Mouse (Mus musculus): ENCODE data around the gene Tssc4.

Tssc4 gene

DNA sequence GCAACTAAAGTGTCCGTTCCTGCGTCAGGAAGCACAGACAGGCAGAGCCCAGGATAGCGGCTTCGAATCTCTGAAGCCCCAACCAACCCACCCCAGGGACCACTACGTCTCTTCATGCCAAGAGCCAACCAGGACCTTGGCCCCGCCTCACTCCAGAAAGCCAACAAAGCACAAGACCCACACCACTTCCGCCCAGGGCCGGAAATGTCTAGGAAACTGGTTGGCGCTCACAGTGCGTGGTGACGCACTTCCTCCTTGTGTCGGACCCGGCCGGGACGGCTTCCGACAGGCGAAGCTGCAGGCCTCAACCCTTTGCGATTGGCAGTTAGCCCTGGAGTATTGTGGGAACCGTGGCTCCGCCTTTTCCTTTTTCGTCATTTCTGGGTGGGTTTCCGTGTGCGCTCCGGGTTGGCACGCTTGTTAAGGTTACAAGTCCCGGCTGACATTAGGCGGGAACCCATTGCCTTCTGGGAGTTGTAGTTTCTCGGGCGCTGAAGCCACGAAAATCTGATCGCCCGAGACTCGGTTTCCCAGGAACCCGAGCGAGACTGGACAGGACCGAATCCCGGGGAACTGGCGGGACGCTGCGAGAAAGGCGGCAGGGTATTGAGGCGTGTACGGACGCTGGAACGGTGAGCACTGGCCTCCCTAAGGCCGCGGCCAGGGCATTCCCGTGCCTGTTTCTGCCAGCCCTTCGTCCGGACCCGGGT is at the start of gene Tssc4:
Tssc4 (plus strand) TSS at position 368 of the 710 bp plus-strand sequence.
- WGBS = under 1% methylated on average over 51 of the region's 51 CpGs

DNA sequence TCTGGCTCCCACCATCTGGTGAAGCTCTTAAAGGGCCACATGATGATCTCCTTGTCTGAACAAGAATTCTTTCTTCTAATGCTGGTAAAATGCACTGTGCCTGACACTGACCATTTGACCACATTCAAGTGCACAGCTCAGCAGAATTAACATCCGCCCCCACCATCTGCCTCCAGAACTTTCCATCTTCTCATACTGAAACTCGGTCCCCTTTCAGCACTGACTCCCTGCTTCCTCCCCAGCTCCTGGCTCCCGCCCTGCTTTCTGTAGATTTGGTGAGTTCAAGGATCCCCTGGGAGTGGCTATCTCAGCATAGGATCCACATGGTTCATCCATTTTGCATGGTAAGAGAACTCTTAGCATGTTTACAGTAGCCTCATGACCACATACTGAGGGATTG is 48.3 kb upstream of the Tssc4 start:
- 79% methylated on average over 3 of the region's 3 CpGs for WGBS

DNA sequence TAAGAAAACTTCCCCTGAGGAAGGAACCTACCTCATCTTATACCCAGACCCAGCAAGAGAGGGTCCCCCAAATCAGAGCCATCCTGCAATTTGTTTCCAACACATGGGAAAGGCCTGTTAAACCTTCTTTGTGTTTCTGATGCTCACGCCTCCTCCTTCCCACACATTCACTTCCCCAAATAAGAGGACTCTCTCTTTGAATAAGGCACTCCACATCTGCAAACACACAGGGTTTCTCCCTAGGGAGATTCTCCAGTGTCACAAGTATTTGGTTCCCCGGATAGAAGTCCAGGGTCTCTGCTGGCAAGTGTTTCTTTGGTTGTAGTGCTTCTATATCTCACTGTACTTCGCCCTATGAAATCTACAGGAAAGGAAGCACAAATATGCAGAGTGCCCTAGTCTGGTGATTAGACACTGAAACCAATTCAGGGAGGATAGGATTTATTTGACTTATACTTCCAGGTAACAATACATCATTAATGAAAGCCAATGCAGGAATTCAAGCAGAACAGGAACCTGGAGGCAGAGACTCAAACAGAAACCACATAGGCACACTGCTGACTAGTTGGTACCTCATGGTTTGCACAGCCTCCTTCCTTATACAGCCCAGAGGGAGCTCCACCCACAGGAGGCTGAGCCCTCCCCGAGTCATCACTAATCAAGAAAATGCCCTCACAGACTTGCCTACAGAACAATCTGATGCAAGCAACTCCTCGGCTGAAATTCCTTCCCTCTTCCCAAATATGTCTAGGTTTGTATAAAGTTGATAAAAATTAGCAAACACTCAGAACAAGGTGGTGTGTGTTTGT is 47.5 kb upstream of the Tssc4 start:
- WGBS = 70% methylated on average over 5 of the region's 5 CpGs

DNA sequence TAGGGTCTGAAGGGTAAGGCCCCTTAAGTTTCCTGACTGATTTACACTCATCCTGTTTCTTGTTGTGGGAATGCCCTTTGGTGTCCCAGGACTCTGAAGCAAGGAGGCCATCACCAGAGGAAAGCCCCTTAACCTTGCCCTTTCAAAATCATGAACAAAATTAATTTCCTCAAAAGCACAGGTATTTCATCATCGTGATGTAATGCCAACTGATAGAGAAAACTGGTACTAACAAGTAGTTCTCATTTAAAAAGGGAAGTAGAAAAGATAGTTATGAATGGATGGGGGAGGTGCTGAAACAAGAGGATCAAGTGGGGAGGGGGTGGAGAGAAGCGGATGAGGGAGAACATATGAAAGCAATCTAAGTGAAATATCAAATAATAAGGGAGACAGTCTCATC is 45.5 kb upstream of the Tssc4 start:
- WGBS = 95% methylated on average over 2 of the region's 2 CpGs

DNA sequence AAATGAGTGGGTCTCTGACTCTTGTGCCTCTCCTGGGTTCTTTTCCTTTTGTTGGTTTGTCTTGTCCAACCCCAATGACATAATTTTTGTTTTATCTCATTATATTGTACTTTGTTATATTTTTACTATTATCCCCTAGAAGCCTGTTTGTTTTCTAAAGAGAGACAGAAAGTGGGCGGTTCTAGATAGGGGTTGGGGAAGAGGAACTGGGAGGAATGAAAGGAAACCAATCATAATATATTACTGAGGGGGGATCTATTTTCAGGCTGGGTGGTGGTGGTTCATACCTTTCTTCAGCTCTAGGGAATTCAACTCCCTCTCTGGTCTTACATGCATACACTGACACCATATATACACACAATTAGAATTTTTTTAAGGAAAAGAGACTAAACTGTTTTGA is 44.8 kb upstream of the Tssc4 start:
- 97% methylated on average over 1 of the region's 1 CpGs for WGBS

DNA sequence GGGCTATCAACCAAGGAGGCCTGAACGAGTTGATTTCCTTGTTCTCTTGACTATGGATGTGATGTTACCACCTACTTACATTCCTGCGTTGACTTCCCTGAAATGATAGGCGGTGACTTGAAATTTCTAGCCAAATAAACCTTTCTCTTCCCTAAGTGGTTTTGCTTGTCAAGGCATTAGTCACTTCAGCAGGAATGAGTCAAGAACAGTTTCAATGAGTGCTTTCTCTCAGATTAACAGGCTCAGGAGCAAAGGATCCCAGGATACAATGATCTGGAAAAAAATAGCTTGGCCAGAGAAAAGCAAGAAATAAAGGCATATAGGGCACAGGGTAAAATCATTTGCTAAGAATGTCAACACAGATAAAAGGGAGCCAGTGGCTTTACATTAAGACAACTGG is 43.6 kb upstream of the Tssc4 start:
- 80% methylated on average over 3 of the region's 3 CpGs for WGBS

DNA sequence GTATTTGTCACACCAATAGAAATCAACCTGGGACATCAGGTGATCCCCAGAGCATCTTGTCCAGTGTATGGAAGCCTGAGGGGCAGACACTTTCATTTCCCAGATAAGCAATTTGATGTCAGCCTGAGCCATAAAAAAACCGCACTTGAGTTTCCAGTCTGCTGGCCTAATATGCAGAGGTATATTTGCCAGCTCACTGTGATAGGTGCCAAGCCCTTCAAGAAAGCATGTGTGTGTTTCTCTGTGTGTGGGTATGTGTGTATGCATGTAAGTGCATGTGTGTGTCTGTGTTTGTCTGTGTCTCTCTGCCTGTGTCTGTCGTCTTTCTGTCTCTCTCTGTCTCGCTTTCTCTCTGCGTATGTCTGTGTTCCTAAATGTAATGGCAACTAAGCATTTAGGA is 41.9 kb upstream of the Tssc4 start:
- 92% methylated on average over 4 of the region's 4 CpGs for WGBS

DNA sequence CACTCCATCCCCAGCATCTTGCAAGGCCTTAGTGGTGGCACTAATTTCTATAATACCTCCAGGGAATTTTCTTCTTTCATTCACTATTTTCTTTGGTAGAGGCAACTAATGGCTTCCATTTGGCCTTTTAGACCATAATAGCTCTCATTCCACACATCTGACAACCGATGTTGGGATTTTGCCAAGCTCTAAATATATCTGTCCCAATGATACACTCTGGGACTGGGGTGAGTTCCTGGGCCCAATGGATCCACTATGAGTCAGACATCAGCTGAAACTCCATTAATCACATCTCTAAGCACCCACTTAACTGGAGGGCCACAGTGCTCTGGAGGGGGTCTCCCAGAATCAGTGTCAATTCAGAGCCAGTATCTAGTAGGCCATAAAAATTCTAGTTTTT is 37.2 kb upstream of the Tssc4 start:
- 63% methylated on average over 1 of the region's 1 CpGs for WGBS

DNA sequence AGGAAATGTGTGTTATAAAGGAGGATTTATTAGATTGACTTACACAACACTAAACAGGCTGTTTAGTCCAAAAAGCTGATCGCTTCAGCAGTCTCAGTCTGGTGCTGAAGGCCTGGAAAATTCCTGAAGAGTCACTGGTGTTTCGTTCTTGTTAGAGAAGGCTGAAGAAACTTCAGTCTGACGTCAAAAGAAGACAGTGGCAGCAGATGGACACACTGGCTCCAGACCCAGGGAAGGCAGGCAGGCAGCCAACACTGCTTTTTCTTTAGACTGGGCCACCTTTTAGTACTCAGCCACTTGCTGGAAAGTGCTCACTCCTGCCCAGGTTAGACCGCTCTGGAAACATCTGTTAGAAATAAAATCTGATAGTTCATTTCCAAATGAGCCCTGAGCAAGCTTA is 35.5 kb upstream of the Tssc4 start:
- 64% methylated on average over 4 of the region's 4 CpGs for WGBS

DNA sequence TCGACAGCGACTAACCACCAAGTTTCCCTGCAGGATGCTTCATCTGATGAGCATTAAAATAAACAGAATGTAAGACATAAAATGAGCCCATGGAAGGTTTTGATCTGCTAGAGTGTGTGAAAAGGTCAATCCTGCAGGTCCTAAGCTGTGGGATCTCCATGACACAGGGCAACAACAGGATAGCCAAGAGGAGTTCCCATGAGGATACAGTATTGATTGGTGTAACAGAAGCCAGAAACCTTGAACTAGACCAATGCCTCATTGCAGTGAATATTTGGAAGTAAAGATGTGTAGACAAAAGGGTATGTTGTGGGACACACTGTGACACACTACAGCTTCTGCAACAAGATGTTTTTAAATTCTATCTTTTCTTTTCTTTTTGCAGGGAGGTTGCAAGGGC is 34.9 kb upstream of the Tssc4 start:
- 83% methylated on average over 2 of the region's 2 CpGs for WGBS

DNA sequence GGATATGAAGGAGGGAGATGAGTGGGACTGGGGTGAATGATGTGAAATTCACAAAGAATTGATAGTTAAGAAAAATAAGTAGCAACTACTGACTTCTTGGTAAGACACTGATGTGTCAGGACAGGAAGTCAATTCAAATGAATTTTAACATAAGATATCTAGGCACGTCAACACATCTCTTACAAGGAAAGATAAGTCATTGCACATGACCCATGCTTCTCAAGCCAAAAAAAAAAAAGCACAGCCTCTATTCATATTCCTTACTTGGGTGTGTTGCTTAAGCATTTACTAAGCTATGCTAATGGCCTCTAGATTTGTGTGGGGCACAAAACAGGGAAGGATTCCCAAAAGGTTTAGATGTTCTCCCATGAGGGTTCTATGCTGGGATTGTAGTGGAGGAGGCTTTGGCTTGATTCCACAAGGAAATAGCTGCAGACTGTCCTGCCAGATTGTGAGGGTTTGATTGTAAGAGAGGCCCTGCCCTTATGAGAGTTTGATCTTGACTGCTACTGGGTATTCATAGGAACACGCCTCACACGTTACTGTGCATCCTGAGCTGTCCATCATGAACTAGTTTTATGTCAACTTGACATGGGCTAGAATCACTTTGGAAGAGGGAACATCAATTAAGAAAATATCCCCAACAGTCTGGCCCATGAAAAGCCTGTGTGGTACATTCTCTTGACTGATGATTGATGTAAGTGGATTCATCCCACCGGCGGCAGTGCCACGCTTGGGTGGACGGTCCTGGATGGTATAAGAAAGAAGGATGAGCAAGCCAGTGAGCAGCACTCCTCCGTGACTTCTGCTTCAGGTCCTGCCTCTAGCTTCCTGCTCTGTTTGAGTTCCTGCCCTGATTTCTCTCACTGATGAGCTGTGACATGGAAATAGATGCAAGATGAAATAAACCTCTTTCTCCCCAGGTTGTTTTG is 34.3 kb upstream of the Tssc4 start:
- WGBS = 92% methylated on average over 8 of the region's 8 CpGs

DNA sequence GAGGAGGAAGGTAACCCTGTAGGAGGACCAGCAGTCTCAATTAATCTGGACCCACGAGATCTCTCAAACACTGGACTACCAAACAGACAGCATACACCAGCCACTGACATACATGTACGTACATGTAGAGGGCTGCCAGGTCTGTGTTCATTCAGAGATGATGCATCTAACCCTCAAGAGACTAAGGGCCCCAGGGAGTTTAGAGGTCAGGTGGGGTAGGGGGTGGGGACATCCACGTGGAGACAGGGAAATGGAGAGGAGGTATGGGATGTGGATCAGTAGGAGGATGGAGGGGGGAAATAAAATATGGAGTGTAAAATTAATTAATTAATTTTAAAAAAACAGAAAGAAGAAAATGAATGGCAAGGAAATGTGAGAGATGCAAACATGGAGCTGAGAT is 32.3 kb upstream of the Tssc4 start:
- WGBS = 96% methylated on average over 3 of the region's 3 CpGs

DNA sequence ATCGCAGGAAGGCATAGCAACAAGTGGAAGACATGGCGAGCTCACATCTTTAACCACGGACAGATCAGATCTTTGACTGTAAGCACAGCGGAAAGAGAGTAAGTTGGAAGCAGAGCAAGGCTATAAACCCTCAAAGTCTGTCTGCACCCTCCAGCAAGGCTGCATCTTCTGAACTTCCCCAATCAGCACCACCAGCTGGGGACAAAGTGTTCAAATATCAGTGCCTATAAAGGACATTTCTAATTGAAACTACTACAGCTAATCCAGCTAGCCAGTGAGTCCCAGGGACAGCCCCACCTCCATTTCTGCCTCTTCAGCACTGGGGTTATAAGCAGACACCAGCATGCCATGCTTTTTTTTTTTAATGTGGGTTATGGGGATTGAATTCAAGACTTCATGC is 31.7 kb upstream of the Tssc4 start:
- WGBS = 93% methylated on average over 4 of the region's 4 CpGs

DNA sequence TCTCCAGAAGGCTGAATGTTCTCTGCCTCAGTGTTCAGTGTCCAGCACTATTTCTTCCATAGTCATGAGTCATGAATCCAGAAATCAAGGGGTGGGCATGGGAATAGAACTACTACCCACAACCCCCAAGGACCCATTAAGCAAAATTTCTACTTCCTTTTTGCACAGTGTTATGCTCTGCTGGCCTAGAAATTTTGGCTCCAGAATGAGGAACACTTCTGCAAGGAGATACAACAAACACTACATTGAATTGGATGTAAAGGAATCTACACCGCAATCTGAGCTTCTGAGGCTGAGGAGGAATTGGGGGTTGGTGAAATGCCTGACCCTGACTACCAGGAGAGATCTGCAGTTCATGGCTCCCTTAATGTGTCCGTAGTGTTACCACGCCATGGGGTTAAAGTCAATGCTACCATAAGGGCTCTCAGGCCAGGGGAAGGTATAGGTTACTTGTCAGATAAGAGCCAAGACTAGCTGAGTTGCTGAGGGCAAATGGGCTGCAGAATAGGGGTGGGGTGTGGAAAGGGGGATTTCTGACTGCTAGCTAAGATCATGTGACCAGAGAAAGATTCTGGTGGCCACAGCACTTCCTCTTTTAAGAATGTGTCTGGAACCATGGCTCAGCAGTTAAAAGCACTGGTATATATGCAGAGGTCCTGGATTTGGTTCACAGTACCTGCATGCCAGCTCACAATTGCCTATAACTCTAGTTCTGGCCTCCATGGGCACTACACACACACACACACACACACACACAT is 30.7 kb upstream of the Tssc4 start:
- WGBS = 90% methylated on average over 3 of the region's 3 CpGs

DNA sequence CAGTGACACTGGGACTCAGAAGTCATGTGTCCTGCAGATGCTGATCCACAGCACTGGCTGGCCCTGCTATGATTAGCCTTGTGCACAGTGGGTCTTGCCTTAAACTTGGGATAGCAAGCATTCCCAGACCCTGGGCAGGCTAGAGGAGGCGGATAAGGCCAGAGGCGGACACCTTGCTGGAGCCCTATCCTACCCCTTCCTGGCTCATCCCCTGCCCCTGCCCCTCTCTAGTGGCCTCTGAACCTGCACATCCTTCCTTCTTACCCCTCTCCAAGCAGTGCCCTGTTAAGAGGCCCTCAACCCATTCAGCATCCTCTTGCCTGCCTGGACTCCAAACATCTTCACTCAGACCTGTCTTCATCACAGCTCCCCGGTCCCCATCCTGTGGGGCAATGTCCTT is 28.5 kb upstream of the Tssc4 start:
- WGBS = 96% methylated on average over 3 of the region's 3 CpGs

DNA sequence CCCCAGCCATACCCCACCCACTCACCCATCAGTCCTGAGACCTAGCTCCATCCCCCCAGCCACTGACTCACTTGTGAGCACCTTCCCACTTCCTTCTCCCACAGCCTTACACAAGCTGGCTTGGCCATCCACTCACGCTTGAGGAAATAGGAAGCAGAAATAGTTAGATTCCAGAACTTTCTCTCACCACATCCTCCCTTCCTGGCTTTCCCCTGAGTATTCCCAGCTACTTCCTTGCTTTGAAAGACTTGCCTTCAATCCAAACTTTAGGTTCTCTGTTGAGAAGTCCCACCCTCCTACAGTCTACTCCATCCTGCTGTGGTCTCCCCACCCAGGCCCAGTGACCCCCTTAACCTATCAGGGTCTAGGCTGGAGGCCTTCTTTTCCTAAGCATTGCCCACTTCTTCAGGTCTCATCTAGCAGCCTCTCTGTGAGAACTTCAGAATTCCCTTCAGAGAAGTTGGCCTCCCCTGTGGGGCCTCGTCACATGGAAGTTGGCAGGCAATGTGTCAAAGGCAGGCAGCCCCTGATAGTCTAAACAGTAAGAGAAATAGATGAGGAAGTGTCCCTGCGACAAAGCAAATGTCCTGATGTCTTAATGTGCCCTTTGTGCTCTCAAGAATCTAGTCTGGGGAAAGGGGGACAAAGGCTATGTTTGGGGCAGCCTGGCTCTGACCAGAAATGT is 27.8 kb upstream of the Tssc4 start:
- 69% methylated on average over 3 of the region's 3 CpGs for WGBS

DNA sequence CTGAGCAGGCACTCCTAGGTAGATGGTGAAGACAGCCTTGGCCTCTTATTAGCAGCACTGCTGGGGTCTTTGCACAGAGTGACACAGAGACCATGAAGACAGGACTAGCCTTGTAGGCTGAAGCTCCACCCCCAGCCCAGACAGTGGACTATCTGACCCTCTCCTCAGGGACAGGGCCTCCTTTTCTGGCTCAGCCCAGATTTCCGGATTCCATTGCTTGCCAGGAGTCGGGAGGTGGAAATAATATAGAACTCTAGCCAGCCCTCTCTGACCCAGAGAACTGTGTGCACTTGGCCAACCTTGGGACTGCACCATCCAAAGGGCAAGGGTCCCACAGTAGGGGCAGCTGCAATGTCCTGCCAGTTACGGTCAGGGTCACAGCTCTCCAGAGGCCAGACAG is 27.0 kb upstream of the Tssc4 start:
- WGBS = 61% methylated on average over 3 of the region's 3 CpGs

DNA sequence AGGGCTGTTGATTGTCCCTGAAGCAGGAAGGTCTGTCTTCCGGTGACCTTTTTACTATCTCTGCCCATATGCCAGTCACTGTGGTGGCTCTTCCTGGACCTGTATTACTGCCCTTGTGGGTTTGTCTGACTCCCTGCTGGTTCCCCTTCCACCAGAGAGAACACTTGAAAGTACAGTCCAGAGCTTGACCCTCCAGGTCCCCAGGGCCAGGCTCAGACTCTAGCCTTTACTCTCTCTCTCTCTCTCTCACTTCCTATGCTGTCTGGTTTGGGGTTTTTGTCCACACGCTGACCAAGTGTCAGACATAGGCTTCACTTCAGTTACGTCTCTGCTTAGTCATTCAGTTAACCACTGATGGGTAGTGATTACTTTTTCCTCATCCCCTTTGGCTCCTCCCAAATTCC is 26.1 kb upstream of the Tssc4 start:
- WGBS = 68% methylated on average over 3 of the region's 3 CpGs

DNA sequence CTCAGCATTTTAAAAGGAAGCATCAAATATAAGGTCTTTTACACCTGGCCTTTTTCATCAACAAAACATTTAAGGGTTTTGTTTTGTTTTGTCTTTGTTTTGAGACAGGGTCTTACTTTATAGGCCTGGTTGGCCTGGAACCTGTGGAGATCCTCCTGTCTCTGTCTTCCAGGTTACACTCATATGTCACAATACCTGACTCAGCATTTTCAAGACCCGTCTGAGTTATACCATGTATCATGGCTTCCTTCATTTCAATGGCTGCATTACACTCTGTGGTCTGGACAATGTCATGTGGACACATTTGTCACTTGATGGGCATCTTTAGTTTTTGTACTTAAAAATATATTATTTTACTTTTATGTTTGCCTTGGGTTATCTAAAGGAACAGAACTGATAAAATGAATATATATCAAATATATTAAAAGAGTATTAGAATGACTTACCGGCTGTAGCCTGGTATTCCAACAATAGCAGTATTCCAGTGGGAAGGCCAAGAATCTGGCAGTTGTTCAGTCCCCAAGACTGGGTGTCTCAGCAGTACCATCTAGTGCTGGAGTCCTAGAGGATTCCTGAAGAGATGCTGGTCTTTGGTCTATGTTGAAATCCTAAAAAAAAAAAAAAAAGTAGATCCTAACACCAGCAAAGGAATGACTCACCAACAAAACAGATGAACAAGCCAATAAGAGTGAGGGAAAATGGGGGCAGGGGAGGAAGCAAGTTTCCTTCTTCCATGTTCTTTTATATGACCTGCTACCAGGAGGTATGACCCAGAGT is 24.8 kb upstream of the Tssc4 start:
- WGBS = 82% methylated on average over 2 of the region's 2 CpGs

DNA sequence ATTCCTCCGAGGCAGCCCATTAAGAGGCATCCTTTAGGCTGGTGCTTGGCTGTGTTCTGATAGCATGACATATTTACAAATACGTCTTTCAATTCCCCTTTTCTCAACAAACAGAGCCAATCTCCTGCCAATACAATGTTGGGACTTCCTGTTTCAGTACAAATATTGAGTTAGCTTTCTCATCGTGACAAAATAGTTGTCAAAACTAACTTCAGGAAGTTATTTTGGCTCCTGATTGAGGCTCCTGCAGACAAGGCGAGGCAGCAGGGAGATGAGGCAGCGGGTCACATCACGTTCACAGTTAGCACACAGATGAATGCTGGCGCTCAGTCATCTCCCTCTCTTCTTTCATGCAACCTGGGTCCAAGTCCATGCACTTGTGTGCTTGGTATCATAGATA is 22.7 kb upstream of the Tssc4 start:
- 72% methylated on average over 7 of the region's 7 CpGs for WGBS

All from cerebral cortex, adult 2 months (tissue).